Mouse (Mus musculus) intestine, postnatal 0 days (tissue): ENCODE data around the gene Coro2b. TPM values are rescaled to one million over a fixed set of nuclear protein-coding genes. Genes with fewer than 3 reads are reported as not detected.
A peak's percentile ranks its signal among the peaks of the same experiment; 100 is the strongest.

Experiments used
- ATAC-seq: fragments of 200-750 bp; cut with Nextera tagmentation; 2 replicates; pipeline ENCODE4 v1.8.0; 2017; ENCODE audit warnings: mild to moderate bottlenecking, moderate TSS enrichment, moderate library complexity
- H3K27ac ChIP-seq: fragments of 300-500 bp; sonication (generic); 2 replicates; pipeline ENCODE4 v1.5.1; 2014; ENCODE audit warnings: mild to moderate bottlenecking, low read depth, low read length, moderate library complexity
- H3K27me3 ChIP-seq: fragments of 300-500 bp; sonication (generic); replicated peaks from 2 replicates; pipeline ENCODE4 v1.6.1; 2014; ENCODE audit warnings: low read length, mixed read lengths; ENCODE audit not compliant: control insufficient read depth, insufficient read depth
- H3K36me3 ChIP-seq: fragments of 300-500 bp; sonication (generic); 2 replicates; pipeline ENCODE4 v1.6.1; 2014; ENCODE audit warnings: mild to moderate bottlenecking, moderate library complexity; ENCODE audit not compliant: control insufficient read depth, insufficient read depth
- H3K4me1 ChIP-seq: fragments of 300-500 bp; sonication (generic); replicated peaks from 2 replicates; pipeline ENCODE4 v1.6.1; 2014; ENCODE audit warnings: antibody characterized with exemption, low read length, mixed read lengths; ENCODE audit not compliant: control insufficient read depth, insufficient read depth
- H3K4me2 ChIP-seq: fragments of 300-500 bp; sonication (generic); replicated peaks from 2 replicates; pipeline ENCODE4 v1.6.1; 2014; ENCODE audit warnings: low read depth, mild to moderate bottlenecking, moderate library complexity
- H3K4me3 ChIP-seq: fragments of 300-500 bp; sonication (generic); 2 replicates; pipeline ENCODE4 v1.5.1; 2014; ENCODE audit warnings: low read depth, low read length
- H3K9ac ChIP-seq: fragments of 300-500 bp; sonication (generic); 2 replicates; pipeline ENCODE4 v1.6.1; 2014; ENCODE audit warnings: mild to moderate bottlenecking, low read depth, low read length
- H3K9me3 ChIP-seq: fragments of 300-500 bp; sonication (generic); 2 replicates; pipeline ENCODE4 v1.6.1; 2016; ENCODE audit warnings: mixed run types; ENCODE audit not compliant: control insufficient read depth
- CTCF ChIP-seq: sonication (generic); IDR thresholded peaks from 2 replicates; pipeline ENCODE4 v1.5.1; 2016; ENCODE audit warnings: low read depth, mild to moderate bottlenecking, control low read depth, antibody characterized with exemption, moderate library complexity
- WGBS: fragments of 180-500 bp; shearing (Covaris S2); extraction: QIAGEN DNeasy Blood & Tissue Kit; methylation state at CpG from one replicate; pipeline ENCODE4 v1.1.7; 2014; 5-methylcytosine and 5-hydroxymethylcytosine counted together
- polyA plus RNA-seq: library from polyadenylated mRNA; unstranded; fragments of >200 nt; fragmentation: Nextera tagmentation; extraction: Ambion mirVana; gene quantifications from 2 replicates; pipeline ENCODE4 v1.2.1, GENCODE M21; 2015

Gene Coro2b
- polyA plus RNA-seq, 1 experiment from 2014 or later, result 2.9 TPM

DNA sequence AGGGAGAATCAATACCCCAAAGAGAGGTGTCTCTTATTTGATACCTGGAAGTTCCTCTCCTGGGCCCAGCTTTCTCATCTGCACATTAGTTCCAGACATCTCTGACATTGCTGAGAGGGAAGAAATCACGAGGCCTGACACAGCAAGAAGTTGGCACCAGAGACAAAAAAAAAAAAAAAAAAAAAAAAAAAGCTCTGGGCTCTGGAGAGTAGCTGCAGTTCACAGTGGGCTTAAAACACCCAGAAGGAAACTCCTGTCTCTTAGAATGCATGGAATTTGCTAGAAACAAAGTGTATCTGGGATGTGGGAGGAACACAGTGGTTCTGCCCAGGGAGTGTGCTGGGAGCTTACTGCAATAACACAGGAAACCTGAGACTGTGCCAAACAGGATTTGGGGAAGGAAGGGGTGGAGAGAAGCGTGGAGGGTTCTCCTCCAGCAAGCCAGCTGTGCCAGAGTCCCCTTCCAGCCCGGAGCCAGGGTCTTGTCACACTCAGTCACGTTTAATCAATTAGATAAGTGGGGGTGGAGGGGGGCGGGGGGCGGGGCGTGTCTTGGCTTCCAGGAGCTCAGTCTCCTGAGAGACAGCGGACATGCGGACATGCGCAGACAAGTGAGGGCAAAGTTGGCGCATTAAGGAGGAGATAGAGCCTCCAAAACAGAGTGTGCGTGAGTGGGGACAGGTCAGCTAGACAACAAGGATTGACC is 101.1 kb downstream of the Coro2b start:
- peak overlapping the region; percentile 43; the same call in 1 of the 2 replicates for H3K4me2 ChIP-seq
- WGBS, result 4% methylated on average over 12 of the region's 12 CpGs
- no peak overlapping the region for H3K4me3 ChIP-seq
- no peak for TF ChIP-seq CTCF
- no peak overlapping the region for H3K27ac ChIP-seq
- H3K9ac ChIP-seq, result no peak overlapping the region
- ATAC-seq, result peak; percentile 35; the same call in 1 of the 2 replicates
- H3K27me3 ChIP-seq, result no peaks in the 10 kb centered on the region
- no peaks in the 10 kb centered on the region for H3K9me3 ChIP-seq
- H3K36me3 ChIP-seq, result no peaks in the 10 kb centered on the region
- no peaks in the 10 kb centered on the region; the same call in none of the 2 replicates for H3K4me1 ChIP-seq

GRCm38 (mm10) chr9:62432261-62433060 is 104.4 kb downstream of the Coro2b start:
- Histone ChIP-seq H3K9me3 (no peaks in the 10 kb centered on the region), H3K27me3 (no peaks in the 10 kb centered on the region), H3K36me3 (no peaks in the 10 kb centered on the region), H3K4me1 (no peaks in the 10 kb centered on the region; the same call in none of the 2 replicates), H3K4me2 (no peak overlapping the region), H3K27ac (no peak overlapping the region), H3K9ac (no peak overlapping the region), H3K4me3 (no peak overlapping the region)
- ATAC-seq, result no peak
- TF ChIP-seq CTCF, result no peak
- 73% methylated on average over 15 of the region's 15 CpGs for WGBS

- ATAC-seq, result no peak
- no peaks in the 10 kb centered on the region for H3K9me3 ChIP-seq
- no peak overlapping the region for H3K4me2 ChIP-seq
- no peak for TF ChIP-seq CTCF
- no peaks in the 10 kb centered on the region for H3K36me3 ChIP-seq
- H3K4me3 ChIP-seq, result no peak overlapping the region
- H3K27ac ChIP-seq, result no peak overlapping the region
- H3K27me3 ChIP-seq, result no peaks in the 10 kb centered on the region
- H3K9ac ChIP-seq, result no peak overlapping the region
- WGBS, result 78% methylated on average over 4 of the region's 4 CpGs
- no peaks in the 10 kb centered on the region; the same call in 1 of the 2 replicates for H3K4me1 ChIP-seq
Observed at GRCm38 (mm10) chr9:62430741-62431140, 106.1 kb downstream of the Coro2b start.

GRCm38 (mm10) chr9:62427010-62427409 is 109.8 kb downstream of the Coro2b start:
- Histone ChIP-seq H3K27ac (peak overlapping the region; percentile 41; the same call in 1 of the 2 replicates), H3K4me2 (no peak overlapping the region), H3K27me3 (no peaks in the 10 kb centered on the region), H3K4me3 (no peak overlapping the region), H3K9ac (no peak overlapping the region), H3K4me1 (no peaks in the 10 kb centered on the region), H3K9me3 (no peaks in the 10 kb centered on the region), H3K36me3 (no peaks in the 10 kb centered on the region)
- TF ChIP-seq CTCF, result no peak
- ATAC-seq, result peak; percentile 71
- 54% methylated on average over 8 of the region's 8 CpGs for WGBS

GRCm38 (mm10) chr9:62426531-62426930 is 110.3 kb downstream of the Coro2b start:
- H3K27ac ChIP-seq, result peak overlapping the region; percentile 41; the same call in 1 of the 2 replicates
- no peak overlapping the region for H3K9ac ChIP-seq
- no peaks in the 10 kb centered on the region for H3K9me3 ChIP-seq
- 86% methylated on average over 6 of the region's 6 CpGs for WGBS
- H3K4me1 ChIP-seq, result no peaks in the 10 kb centered on the region; the same call in 1 of the 2 replicates
- no peak overlapping the region for H3K4me2 ChIP-seq
- H3K4me3 ChIP-seq, result no peak overlapping the region
- H3K36me3 ChIP-seq, result no peaks in the 10 kb centered on the region
- no peak for TF ChIP-seq CTCF
- ATAC-seq, result no peak
- H3K27me3 ChIP-seq, result no peaks in the 10 kb centered on the region

GRCm38 (mm10) chr9:62426021-62426420 is 110.8 kb downstream of the Coro2b start:
- H3K4me2 ChIP-seq, result no peak overlapping the region
- H3K27me3 ChIP-seq, result no peaks in the 10 kb centered on the region
- H3K4me3 ChIP-seq, result no peak overlapping the region
- H3K9me3 ChIP-seq, result no peaks in the 10 kb centered on the region
- no peaks in the 10 kb centered on the region for H3K36me3 ChIP-seq
- no peak for ATAC-seq
- TF ChIP-seq CTCF, result no peak
- 92% methylated on average over 19 of the region's 19 CpGs for WGBS
- no peak overlapping the region for H3K27ac ChIP-seq
- H3K4me1 ChIP-seq, result peaks cover under 1% of the 10 kb centered on the region; the same call in 1 of the 2 replicates
- no peak overlapping the region for H3K9ac ChIP-seq
